Mouse (Mus musculus) thymus, postnatal 36 days (tissue): ENCODE measurements at regions not wholly inside any gene's neighbourhood (a gene's known extent, or its start where the extent isn't known, plus 50 kb on each side); places are given as distances from the start of the nearest gene placed in this dataset.
A peak's percentile ranks its signal among the peaks of the same experiment; 100 is the strongest.

Experiments used
- DNase-seq, 2 experiments: peaks; one replicate each; pipeline ENCODE4 v3.0.0; 2022; ENCODE audit warnings: mixed read lengths in 2 of 2

GRCm38 (mm10) chr3:34465040-34465831 is 185.0 kb upstream of the Sox2 start:
- DNase-seq, result no peak

DNA sequence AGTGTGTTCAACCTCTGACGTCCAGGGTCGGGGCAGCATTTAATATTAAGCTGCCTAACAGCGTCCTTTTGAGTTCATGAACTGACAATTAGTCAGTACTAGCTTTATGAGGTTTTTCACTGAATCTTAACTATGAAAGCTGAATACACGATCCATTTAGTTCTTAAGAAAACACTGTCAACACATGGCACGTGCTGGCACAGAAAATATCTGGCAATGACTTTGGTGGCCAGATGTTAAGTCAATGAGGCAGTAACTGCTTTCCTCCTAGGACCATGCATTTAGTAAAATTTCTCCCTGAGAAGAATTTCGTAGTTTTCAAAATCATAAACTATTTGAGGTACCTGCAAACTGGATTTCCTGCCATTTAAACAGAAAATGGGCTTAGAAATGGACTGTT is 191.4 kb upstream of the Sox2 start:
- DNase-seq, result no peak

DNA sequence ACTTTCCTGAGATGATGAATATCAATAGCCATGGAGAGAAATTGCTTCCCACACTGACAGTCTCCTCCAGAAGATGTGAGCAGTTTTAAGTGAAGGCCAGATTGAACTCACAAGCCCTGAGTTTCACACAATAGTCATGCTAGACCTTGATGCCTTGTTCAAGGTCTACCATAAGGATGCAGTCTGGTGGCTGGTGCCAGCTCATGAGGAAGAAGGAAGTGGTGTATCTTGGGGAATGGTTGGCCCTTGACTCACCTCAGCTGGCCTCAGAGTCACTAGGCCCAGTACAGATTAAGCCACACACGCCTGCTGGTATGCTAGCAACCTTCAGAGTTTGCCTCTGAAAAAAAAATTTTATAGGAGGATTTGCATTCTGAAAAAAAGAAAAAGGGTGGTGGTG is 192.4 kb upstream of the Sox2 start:
- no peak for DNase-seq

- DNase-seq, result peak; percentile 4
Measured at GRCm38 (mm10) chr3:34456488-34457433, 193.4 kb upstream of the Sox2 start.

DNA sequence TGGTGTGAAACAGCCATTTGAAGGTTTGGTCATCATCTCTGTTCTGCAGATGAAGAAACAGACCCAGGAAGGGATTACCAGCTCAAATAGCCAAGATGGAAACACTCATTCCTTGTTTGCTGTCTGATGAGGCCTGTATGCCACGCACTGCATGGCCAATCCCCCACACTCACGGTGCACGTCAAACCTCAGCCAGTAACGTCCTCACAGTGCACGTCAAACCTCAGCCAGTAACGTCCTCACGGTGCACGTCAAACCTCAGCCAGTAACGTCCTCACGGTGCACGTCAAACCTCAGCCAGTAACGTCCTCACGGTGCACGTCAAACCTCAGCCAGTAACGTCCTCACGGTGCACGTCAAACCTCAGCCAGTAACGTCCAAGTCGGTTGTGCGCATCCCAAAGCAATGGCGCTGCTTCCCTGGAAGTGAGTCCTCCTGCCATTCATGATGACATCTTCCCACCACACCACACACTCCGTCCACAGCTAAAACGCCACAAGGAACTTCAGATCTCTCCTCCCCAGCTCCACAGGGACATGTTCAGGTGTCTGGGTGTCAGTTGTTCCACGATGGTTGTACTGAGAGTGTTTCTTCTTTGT is 196.1 kb upstream of the Sox2 start:
- DNase-seq, result no peak

DNA sequence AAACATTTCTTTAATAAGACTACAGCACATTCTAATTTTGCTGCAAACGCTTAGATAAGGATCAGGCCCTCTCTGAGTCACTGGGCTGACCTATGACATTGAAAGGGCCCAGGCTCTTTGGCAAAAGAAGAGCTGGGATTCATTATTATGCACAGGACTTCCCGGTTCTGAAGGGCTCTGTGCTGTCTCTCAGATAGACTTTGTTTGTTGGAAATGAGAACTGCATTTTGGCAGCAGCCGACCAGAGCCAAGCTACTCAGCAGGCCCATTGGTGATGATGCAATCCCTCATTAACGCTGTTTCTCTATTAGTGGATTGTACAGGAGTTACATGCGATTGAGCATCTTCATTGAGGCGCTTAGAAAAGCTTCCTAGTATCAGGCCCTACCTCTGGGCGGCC is 204.9 kb upstream of the Sox2 start:
- no peak for DNase-seq

- DNase-seq, result no peak
Measured at GRCm38 (mm10) chr3:34444802-34445201, 205.4 kb upstream of the Sox2 start.

- no peak for DNase-seq
Measured at GRCm38 (mm10) chr3:34443731-34444628, 206.2 kb upstream of the Sox2 start.

GRCm38 (mm10) chr3:34443307-34443706 is 206.9 kb upstream of the Sox2 start:
- DNase-seq, result no peak

DNA sequence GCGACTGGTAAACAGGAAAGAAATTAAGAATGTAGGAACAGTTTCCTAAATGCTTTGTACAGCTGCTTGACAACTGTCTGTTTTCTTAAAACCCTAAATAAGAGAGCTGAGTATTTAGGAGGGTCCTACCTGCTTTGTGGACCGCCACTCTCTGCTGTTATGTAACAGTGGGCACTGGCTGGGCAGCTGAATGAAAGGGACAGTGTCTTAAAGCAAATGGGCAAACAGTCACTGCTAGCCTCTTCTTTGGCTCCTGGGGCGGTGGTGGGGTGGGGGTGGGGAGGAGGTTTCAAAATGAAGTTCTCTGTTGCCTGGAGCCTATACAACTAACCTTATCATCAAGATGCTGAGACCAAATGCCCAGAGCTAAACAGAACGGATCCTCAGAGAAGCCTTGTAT is 208.4 kb upstream of the Sox2 start:
- no peak for DNase-seq

DNA sequence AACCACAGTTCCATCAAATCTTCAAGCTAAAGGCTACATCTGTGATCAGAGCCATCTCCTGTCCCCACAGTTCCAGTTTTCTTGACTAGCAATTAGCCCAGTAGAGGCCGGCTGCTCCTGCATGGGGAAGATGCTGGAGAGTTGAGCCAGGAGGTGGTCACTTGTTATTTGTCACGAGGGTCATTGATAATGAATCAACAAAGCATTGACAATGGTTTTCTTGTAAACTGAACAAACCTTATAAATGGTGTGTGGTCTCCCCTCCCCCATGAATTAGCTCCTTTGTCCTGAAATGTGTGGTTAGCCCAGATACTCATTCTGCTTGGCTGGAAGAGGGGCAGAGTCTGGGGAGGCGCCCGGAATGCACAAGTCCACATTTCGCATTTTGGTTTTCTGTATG is 208.9 kb upstream of the Sox2 start:
- DNase-seq, result no peak

GRCm38 (mm10) chr3:34434901-34435300 is 215.3 kb upstream of the Sox2 start:
- no peak for DNase-seq

- DNase-seq, result no peak
Measured at GRCm38 (mm10) chr3:34427967-34428366, 222.2 kb upstream of the Sox2 start.

DNA sequence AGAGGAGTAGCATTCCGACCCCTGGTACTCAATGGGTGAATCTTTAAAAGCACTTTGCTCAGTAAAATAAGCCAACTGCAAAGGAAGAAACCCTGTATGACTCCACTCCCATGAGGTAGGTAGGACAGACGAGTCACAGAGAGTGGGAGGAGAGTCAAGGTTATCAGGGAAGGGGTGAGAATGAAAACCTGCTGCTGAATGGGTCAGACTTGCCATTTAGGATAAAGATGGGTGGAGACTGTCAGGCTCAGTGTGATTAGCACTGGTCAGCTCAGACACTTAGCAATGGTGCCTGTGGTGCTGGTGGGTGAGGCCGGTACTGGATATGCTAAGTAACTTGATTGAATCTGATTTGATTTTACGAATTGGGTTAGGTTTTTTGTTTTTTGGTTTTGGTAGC is 222.7 kb upstream of the Sox2 start:
- no peak for DNase-seq

DNA sequence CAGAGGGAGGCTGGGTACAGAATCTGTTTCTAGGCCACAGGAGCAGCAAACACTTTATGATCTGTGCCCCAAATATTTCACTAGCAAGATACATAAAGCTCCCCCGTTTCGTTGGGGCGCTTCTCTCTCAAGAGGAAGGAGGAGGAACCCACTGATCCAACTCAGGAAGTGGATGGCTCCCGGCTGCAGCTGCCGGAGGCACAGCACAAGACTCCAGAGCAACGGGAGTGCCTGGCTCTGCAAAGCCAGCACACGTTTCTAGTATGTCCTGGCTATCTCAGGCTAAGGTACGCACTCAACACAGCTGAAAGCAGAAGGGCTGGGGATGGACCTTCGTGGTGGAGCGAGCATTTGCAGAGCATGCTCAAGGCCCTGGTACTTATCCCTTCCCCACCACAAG is 223.2 kb upstream of the Sox2 start:
- DNase-seq, result no peak

DNA sequence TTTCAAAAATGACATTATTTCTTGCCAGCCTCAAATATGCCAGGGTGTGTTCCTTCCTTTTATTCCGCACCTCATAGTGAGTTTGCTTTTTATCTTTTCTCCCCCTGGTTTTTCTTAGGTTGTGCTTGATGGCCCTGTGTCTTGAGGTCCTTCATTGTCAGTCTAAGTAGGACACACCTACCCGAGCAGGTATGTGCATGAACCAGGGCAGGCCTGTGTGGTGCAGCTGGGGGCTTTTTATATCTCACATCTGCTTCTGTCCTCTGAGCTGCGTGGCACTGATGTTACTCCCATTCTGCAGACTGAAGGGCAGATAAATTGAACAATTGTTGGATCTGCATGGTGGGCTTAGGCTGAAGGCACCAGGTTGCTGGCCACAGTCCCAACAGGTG is 238.3 kb upstream of the Sox2 start:
- no peak for DNase-seq

DNA sequence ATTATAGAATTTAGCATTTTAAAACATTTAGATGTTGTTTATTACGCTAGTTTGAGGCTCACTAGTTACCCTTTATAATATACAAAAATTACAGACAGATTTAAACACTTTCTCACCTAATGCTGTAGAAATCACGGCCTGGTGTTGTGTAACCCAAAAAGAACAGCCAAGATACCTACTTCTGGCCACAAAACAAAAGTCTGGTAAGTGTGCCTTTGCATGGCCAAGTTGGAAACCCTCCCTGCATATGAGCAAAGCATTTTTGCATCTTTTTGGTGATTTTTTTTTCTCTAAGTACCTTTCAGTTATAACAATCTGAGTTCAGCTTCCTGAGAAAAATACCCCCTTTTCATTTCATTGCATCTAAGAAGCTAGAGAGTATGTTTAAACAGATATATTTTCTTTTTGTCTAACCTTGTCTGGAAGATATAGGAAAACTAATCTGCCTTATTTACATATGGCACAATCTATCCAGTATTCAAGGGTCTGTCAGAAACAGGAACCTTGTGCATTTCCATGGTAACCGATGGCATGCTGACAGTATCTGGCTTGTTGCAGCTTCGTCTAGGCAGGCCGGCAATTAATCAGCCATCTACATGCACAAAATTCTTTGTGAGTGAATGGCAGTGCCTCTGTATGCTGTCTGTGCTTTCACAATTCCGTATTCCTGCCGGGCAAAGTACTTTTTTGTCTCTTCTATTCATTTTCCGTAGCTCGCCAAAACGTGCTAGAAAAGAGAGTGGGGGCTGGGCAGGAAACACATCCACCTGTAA is 238.9 kb upstream of the Sox2 start:
- no peak for DNase-seq

DNA sequence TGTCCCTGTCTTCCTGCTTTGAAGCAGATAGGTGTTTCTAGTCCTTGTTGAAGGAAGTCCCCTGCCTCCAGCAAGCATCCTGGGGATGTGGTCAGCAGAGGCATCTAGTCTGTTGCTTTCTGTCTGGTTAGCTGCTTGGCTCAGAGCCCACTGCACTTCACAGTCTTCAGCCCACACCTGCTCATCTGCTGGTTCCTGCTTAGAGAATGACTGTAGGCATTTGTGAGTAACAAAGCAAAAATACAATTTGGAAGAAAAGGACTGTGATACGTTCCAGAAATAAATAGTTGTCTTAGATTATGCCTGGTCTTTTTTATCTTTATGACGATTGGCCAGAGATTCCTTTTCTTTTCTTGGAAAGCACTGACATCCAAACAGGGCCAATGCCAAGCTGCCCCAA is 246.6 kb upstream of the Sox2 start:
- no peak for DNase-seq

- DNase-seq, result no peak
Measured at GRCm38 (mm10) chr3:34391275-34391674, 258.9 kb upstream of the Sox2 start.

GRCm38 (mm10) chr3:34384965-34385505 is 265.2 kb upstream of the Sox2 start:
- no peak for DNase-seq

DNA sequence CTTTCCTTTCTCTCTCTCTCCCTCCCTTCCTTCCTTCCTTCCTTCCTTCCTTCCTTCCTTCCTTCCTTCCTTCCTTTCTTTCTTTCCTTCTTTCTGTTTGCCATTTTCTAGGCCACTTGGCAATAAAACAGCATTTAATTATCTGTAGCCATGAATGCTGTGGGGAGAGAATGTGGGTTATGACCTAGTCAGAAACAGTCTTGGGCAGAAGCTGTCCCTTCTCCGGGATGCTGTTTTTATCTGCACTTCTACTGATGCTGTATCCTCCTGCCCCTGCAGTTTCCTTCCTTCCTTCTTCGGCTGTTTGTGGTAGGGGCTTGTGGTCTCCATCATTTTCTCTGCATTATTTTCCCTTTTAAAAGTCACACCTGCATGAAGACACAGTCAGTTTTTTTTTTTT is 272.3 kb upstream of the Sox2 start:
- no peak for DNase-seq
